Mouse (Mus musculus) neural tube, embryonic 15.5 days (tissue): ENCODE results near the gene Cdk2. TPM values are rescaled to one million over a fixed set of nuclear protein-coding genes. Genes with fewer than 3 reads are reported as not detected.

Source experiments
- ATAC-seq: fragments of 200-750 bp; cut with Nextera tagmentation; 2 replicates; pipeline ENCODE4 v1.8.0; 2017; ENCODE audit warnings: mild to moderate bottlenecking, moderate TSS enrichment, moderate library complexity; ENCODE audit not compliant: low FRiP score
- H3K27ac ChIP-seq: fragments of 300-500 bp; sonication (generic); replicated peaks from 2 replicates; pipeline ENCODE4 v1.5.1; 2015; ENCODE audit warnings: mild to moderate bottlenecking, inconsistent platforms
- H3K27me3 ChIP-seq: fragments of 300-500 bp; sonication (generic); replicated peaks from 2 replicates; pipeline ENCODE4 v1.6.1; 2015; ENCODE audit warnings: inconsistent platforms
- H3K36me3 ChIP-seq: fragments of 300-500 bp; sonication (generic); 2 replicates; pipeline ENCODE4 v1.6.1; 2015; ENCODE audit warnings: inconsistent platforms
- H3K4me1 ChIP-seq: fragments of 300-500 bp; sonication (generic); 2 replicates; pipeline ENCODE4 v1.6.1; 2015; ENCODE audit warnings: inconsistent platforms
- H3K4me2 ChIP-seq: fragments of 300-500 bp; sonication (generic); 2 replicates; pipeline ENCODE4 v1.6.1; 2015; ENCODE audit warnings: inconsistent platforms, mild to moderate bottlenecking, moderate library complexity
- H3K4me3 ChIP-seq: fragments of 300-500 bp; sonication (generic); replicated peaks from 2 replicates; pipeline ENCODE4 v1.5.1; 2015; ENCODE audit warnings: mild to moderate bottlenecking, inconsistent platforms
- H3K9ac ChIP-seq: fragments of 300-500 bp; sonication (generic); replicated peaks from 2 replicates; pipeline ENCODE4 v1.6.1; 2015; ENCODE audit warnings: mild to moderate bottlenecking, inconsistent platforms
- H3K9me3 ChIP-seq: fragments of 300-500 bp; sonication (generic); replicated peaks from 2 replicates; pipeline ENCODE4 v1.6.1; 2016; ENCODE audit warnings: inconsistent platforms
- WGBS: fragments of 180-500 bp; shearing (Covaris S2); methylation state at CpG from one replicate; pipeline ENCODE4 v1.1.7; 2015; ENCODE audit warnings: mixed read lengths; 5-methylcytosine and 5-hydroxymethylcytosine counted together
- polyA plus RNA-seq: library from polyadenylated mRNA; unstranded; fragments of >200 nt; fragmentation: Nextera tagmentation; extraction: Ambion mirVana; gene quantifications from 2 replicates; pipeline ENCODE4 v1.2.1, GENCODE M21; 2015

The Cdk2 gene
- polyA plus RNA-seq, 1 experiment from 2014 or later, result 16.1 TPM

DNA sequence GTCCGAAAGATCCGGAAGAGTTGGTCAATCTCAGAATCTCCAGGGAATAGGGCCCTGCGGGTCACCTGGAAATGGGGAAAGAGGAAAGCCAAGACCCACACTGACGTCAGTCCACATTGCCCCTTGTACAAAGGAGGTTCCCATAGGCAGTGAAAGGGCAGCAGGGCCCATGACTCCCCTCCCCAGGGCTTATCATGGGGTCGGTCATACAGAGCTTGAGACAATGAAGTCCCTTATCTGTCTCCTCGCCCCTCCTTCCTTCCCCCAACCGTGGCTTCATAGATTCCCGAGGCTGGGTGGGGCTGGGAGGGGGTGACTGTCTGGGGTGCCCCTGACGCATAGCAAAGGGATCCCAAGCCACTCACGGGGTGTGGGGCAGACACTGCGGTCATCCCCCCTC lies 5.2 kb downstream of the Cdk2 start:
- ATAC-seq, result no peak
- Histone ChIP-seq H3K4me2 (no peak overlapping the region), H3K9ac (no peak overlapping the region), H3K4me1 (peaks cover 23% of the 10 kb centered on the region), H3K9me3 (no peaks in the 10 kb centered on the region), H3K27me3 (no peaks in the 10 kb centered on the region), H3K27ac (no peak overlapping the region), H3K36me3 (no peaks in the 10 kb centered on the region), H3K4me3 (no peak overlapping the region)
- 85% methylated on average over 11 of the region's 11 CpGs for WGBS

DNA sequence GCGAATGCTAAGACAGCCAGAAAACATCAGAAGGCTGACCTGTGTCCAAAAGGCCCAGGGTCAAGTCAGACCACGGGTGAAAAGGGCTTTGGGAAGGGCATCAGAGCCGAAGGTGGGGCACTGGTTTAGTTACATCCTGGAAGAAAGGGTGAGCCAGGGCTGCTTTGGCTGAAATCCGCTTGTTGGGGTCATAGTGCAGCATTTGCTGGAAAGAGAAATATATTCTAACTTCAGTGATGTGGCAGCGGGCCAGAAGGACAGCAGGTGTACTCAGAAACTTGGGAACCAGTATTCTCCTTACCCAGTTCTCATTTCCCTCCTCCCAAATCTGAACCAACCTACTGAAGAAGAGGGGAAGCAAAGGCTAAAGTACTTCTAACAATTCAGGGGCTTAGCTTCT lies 5.8 kb downstream of the Cdk2 start:
- Histone ChIP-seq H3K4me3 (no peak overlapping the region), H3K4me2 (no peak overlapping the region), H3K9ac (no peak overlapping the region), H3K27ac (no peak overlapping the region), H3K36me3 (no peaks in the 10 kb centered on the region), H3K27me3 (no peaks in the 10 kb centered on the region), H3K4me1 (peaks cover 22% of the 10 kb centered on the region), H3K9me3 (no peaks in the 10 kb centered on the region)
- no peak for ATAC-seq
- 94% methylated on average over 5 of the region's 5 CpGs for WGBS

DNA sequence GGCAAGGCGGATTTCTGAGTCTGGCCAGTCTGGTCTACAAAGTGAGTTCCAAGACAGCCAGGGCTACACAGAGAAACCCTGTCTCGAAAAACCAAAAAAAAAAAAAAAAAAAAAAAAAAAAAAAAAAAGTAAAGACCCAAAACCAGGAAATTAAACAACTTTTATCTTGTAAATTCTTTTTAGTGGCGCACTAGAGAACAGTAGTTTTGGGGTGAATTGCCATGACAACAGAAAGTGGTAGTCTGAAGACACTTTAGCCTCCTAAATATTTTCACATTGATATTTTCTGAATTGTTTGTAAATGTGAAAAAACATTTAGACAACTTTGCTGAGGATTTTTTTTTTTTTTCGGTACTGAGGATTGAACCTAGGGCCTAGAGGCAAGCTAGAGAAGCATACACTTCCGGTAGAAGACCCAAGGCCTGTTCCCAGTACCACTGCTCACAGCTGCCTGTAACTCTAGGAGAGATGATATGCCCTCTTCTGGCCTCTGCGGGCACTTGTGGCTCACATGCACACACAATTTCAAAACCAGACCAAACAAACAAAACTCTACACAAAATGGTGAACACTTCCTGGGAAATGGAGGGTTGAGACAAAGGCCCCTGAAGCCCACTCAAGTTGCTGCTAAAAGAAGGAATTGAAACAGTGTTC lies 7.6 kb downstream of the Cdk2 start:
- Histone ChIP-seq H3K27me3 (no peaks in the 10 kb centered on the region), H3K4me3 (peak overlapping the region; percentile 75; the same call in 1 of the 2 replicates), H3K9me3 (no peaks in the 10 kb centered on the region), H3K4me2 (peak overlapping the region; percentile 75), H3K27ac (peak overlapping the region; percentile 86), H3K4me1 (peaks cover 22% of the 10 kb centered on the region), H3K9ac (no peak overlapping the region), H3K36me3 (no peaks in the 10 kb centered on the region)
- no peak for ATAC-seq
- 91% methylated on average over 6 of the region's 6 CpGs for WGBS

DNA sequence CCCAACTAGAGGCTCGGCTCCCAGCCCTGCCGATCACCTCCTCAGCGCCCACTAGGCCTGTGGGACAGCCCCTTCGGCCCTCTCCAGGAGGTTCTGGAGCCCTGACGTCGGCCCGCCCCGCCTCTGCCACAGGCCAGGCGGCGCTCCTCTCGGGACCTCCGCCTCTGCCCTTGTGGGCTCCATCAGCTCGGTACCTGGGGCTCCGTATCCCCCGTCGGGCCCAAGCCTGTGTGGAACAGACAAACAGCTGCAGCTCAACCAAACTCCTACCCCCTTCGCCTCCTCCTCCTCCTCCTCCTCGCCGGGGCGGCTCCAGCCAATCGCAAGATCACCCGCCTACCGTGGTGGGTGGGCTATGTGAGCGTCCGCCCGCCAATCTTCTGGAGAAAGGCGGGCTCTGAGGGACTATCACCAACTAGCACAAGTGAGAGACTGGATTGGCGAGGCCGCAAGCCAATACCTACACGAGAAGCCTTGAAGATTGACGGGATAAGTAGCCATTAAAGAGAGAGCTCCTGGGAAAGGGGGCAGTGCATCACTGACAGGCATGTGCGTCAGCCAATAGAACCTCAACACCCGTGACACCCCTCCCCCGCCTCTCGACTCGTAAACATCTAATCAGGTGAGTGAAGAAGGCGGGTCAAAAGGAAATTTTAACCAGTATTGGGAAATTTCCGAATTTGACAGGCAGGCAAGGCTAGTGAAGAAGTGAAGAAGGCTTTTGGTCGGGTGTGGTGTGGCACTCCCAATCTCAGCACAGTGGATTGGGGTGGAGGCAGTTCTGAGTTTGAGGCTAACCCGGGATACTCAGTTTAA lies 8.6 kb downstream of the Cdk2 start, which contains the start of gene Rab5b:
Gene Rab5b (minus strand): TSS at position 273 of the 816 bp plus-strand sequence.
- Histone ChIP-seq H3K4me1 (peaks cover 22% of the 10 kb centered on the region), H3K9ac (peak within 1 kb of the TSS; percentile 92), H3K4me3 (peak within 1 kb of the TSS; percentile 75), H3K36me3 (no peaks in the 10 kb centered on the region), H3K27me3 (no peaks in the 10 kb centered on the region), H3K27ac (peak within 1 kb of the TSS; percentile 99), H3K4me2 (peak within 1 kb of the TSS; percentile 75), H3K9me3 (no peaks in the 10 kb centered on the region)
- ATAC-seq, result peak; percentile 99
- 1% methylated on average over 40 of the region's 40 CpGs for WGBS

DNA sequence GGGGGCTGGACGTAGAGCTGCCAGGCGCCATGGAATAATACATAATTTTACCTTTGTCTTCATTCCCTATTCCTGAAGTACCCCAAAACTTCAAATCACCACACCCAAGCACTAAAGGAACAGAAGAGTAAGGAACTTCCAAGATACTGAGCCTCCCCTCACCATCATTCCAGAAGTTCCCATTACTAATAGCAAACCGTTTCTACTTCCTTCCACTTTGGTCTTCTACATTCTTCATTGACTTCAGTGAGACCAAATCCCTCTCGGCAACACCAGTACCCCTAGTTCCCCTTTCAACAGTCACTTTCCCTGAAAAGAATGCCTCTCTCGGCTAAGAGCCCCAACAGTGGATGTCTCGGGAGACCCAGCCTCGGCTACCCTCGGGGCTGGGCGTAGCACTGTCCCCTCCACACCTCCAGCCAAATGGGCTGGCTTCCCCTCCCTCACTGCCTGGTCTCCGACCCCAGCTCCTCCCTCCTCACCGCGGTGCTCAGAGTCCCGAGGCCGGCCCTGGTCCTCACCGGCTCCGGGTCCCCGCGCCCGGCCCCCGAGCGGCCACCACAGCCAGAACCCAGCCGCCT lies 9.3 kb downstream of the Cdk2 start:
- no peak; the same call in 1 of the 2 replicates for ATAC-seq
- WGBS, result 2% methylated on average over 22 of the region's 22 CpGs
- Histone ChIP-seq H3K36me3 (no peaks in the 10 kb centered on the region), H3K9ac (peak overlapping the region; percentile 92), H3K27me3 (no peaks in the 10 kb centered on the region), H3K27ac (peak overlapping the region; percentile 99), H3K4me1 (peaks cover 22% of the 10 kb centered on the region), H3K9me3 (no peaks in the 10 kb centered on the region), H3K4me2 (peak overlapping the region; percentile 72), H3K4me3 (peak overlapping the region; percentile 75)

DNA sequence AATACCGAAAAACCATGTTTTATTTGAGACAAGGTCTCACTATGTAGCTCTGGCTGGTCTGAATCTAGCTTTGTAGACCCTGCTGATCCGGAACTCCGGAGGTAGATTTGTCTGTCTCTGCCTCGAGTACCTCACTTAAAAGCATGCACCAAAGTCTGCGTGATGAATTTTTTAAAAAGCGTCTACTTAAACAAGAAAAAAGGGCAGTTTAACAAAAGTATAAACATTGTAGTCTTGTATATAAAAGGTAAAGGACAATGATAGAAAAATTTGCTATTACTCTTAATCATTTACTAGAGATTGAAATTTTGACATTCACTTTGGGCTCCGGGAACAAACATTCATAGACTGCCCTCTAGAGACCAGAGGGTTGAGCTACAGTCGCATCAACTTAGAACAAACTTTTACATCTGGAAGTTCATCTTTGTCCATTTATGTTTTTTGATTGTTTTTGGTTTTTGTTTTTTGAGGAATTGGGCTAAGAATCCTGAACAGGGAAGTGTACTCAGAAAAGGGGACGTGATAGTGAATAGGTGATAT lies 30.3 kb downstream of the Cdk2 start:
- Histone ChIP-seq H3K27ac (peak overlapping the region; percentile 80), H3K9me3 (no peaks in the 10 kb centered on the region), H3K36me3 (peaks cover 12% of the 10 kb centered on the region), H3K27me3 (no peaks in the 10 kb centered on the region), H3K4me3 (peak overlapping the region; percentile 71), H3K9ac (peak overlapping the region; percentile 65), H3K4me2 (peak overlapping the region; percentile 89), H3K4me1 (peaks cover 15% of the 10 kb centered on the region)
- WGBS, result 5% methylated on average over 9 of the region's 9 CpGs
- peak; percentile 13; the same call in 1 of the 2 replicates for ATAC-seq

DNA sequence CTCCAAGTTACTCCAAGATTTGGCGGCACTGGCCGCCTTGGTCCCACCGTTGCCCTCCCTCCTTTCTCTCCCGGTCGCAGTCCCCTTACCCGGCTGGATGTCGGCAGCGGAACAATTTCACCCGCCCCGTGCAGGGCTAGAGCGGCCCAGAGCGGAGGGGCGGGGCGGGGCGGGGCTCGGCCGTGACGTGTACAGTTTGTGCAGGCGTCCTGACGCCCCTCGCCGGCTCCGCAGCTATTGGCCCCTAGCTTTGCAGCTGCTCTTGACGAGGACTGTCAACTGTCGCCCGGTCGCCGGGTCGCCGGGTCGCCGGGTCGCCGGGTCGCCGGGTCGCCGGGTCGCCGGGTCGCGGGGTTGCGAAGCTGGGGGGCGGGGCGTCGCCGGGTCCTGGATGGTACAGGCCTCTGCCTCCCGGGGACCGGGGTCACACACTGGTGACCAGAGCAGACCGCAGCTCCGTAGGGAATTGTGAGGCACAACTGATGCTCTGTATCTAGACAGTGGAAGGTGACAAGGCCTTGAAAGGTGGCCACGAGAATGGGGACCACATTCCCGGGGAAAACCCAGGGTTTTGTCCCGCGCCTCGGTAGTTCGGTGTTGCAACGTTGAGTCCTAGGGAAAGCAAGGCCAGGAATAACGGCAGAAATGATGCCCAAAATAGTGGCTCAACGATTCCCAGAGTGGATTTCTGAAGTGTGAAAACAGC lies 30.9 kb downstream of the Cdk2 start, which contains the start of gene Suox:
Gene Suox (minus strand): TSS at position 311 of the 706 bp plus-strand sequence.
- peak within 1 kb of the TSS; percentile 65 for H3K9ac ChIP-seq
- no peaks in the 10 kb centered on the region for H3K9me3 ChIP-seq
- H3K4me2 ChIP-seq, result peak within 1 kb of the TSS; percentile 89
- under 1% methylated on average over 60 of the region's 60 CpGs for WGBS
- ATAC-seq, result peak; percentile 91
- peaks cover 18% of the 10 kb centered on the region for H3K4me1 ChIP-seq
- H3K4me3 ChIP-seq, result peak within 1 kb of the TSS; percentile 71
- H3K27ac ChIP-seq, result peak within 1 kb of the TSS; percentile 80
- no peaks in the 10 kb centered on the region for H3K27me3 ChIP-seq
- peaks cover 10% of the 10 kb centered on the region; the same call in 1 of the 2 replicates for H3K36me3 ChIP-seq

DNA sequence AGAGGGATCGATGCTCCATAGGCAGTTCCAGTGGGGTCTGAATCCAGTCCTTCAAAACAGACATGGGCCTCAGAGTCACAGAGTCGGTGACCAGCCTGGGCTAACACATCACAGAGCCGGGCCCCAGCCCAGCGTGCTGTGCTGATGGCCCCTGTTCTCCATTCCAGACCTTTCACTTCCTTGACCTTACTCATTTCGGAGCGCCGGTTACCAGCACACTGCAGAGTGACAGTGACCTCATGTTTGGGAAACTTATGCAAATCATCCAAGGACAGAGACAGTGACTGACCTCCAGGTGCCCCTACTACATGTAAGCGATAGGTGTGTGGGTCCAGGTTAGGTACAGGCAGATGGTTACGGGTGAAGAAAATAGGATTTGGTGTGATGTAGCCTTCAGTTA lies 33.7 kb downstream of the Cdk2 start:
- no peaks in the 10 kb centered on the region for H3K27me3 ChIP-seq
- no peak overlapping the region for H3K4me3 ChIP-seq
- no peak for ATAC-seq
- no peaks in the 10 kb centered on the region for H3K9me3 ChIP-seq
- H3K27ac ChIP-seq, result no peak overlapping the region
- H3K9ac ChIP-seq, result no peak overlapping the region
- H3K4me2 ChIP-seq, result no peak overlapping the region
- peaks cover 30% of the 10 kb centered on the region for H3K4me1 ChIP-seq
- WGBS, result 95% methylated on average over 9 of the region's 9 CpGs
- H3K36me3 ChIP-seq, result peaks cover 10% of the 10 kb centered on the region; the same call in 1 of the 2 replicates

DNA sequence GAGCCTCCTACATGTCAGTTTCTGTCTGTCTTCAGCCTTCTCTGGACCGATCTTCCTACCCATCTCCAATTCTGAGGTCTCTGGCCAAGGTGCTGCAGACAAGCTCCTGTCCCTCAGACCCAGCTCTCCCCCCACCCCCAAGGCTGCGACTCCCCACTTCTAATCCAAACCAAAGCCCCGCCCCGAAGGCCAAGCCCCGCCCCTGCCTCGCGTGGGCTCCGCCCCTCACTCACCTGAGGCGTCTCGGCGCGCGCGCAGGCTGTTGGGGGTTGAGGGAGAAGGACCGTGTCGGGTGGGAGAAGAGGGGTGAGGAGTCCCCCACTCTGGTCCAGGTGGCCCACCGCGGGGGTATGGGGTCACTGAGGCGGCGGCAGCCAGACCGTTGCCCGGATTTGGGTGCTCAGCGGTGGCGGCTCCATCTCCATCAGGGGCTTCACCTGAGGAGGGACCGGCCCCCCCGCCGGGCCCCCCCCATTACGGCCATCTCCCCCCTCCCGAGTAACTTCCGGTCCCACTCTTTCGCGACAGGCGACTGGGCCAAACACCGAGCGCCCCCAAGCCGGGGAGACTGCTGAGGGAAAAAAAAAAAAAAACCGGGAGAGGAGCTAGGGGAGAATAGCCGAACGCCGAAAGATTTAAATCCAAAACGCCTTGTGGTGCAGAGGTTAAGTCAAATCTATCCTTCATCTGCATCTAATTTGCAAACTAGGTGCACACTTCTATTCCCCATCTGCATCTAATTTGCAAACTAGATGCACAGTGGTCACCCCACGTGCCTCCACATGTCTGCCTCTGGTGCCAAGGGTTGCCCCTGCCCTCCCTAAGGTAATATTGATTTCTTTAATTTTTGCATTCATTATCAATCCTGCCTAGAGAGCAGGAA lies 35.8 kb downstream of the Cdk2 start:
- H3K27me3 ChIP-seq, result no peaks in the 10 kb centered on the region
- peaks cover 25% of the 10 kb centered on the region for H3K4me1 ChIP-seq
- peak overlapping the region; percentile 63 for H3K4me3 ChIP-seq
- H3K9ac ChIP-seq, result peak overlapping the region; percentile 65
- peak; percentile 78 for ATAC-seq
- H3K36me3 ChIP-seq, result peaks cover 10% of the 10 kb centered on the region; the same call in 1 of the 2 replicates
- peak overlapping the region; percentile 77 for H3K4me2 ChIP-seq
- peak overlapping the region; percentile 88 for H3K27ac ChIP-seq
- H3K9me3 ChIP-seq, result no peaks in the 10 kb centered on the region
- WGBS, result under 1% methylated on average over 42 of the region's 42 CpGs

DNA sequence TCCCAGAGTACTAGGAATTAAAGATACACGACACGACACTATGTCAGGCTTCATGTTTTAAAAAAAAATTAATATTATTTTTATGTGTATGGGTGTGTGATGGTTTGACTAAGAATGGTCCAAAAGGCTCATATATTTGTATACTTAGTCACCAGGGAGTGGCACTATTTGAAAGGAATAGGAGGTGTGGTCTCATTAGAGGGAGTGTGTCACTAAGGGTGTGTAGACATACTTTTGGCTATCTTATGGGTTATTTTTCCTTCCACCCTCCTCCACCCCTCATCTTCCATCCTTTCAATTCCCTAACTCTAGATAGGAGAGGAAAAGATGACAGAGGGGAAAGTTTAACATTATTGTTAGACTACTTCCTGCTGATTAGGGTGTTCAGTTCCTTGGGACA lies 39.0 kb downstream of the Cdk2 start:
- Histone ChIP-seq H3K4me1 (peaks cover 17% of the 10 kb centered on the region), H3K27ac (no peak overlapping the region), H3K27me3 (no peaks in the 10 kb centered on the region), H3K4me3 (no peak overlapping the region), H3K9me3 (no peaks in the 10 kb centered on the region), H3K36me3 (peaks cover 2% of the 10 kb centered on the region; the same call in 1 of the 2 replicates), H3K9ac (no peak overlapping the region), H3K4me2 (no peak overlapping the region)
- no peak for ATAC-seq
- 97% methylated on average over 2 of the region's 2 CpGs for WGBS
